Mouse (Mus musculus): Measurements from ENCODE around the gene Lamc1. TPM values are rescaled to one million over a fixed set of nuclear protein-coding genes. Genes with fewer than 3 reads are reported as not detected.

The Lamc1 gene
- polyA plus RNA-seq, 1 experiment, result 13.0 TPM

GRCm38 (mm10) chr1:153320121-153320520 lies 12.5 kb downstream of the Lamc1 start:
- DNase-seq (ENCODE audit: low read depth in 1 of 2, low spot score in 2 of 2), result no peak
- no peaks in the 10 kb centered on the region for H3K4me1 ChIP-seq (ENCODE audit: control insufficient read depth, insufficient read depth, insufficient read length)
- TF ChIP-seq POLR2A (IDR thresholded peaks at IDR 0.05; ENCODE audit: low read depth, low read length) (no peak), CTCF (IDR thresholded peaks at IDR 0.05; ENCODE audit: extremely low read depth, insufficient read depth, insufficient read length, insufficient replicate concordance) (no peak)
- H3K27me3 ChIP-seq (ENCODE audit: control insufficient read depth, insufficient read depth, low read length), result no peaks in the 10 kb centered on the region
- 58% methylated on average over 4 of the region's 4 CpGs for WGBS
- no peak overlapping the region for H3K4me3 ChIP-seq (ENCODE audit: extremely low read depth, insufficient read depth, insufficient read length)
- H3K36me3 ChIP-seq (ENCODE audit: control insufficient read depth, insufficient read depth, low read length), result no peaks in the 10 kb centered on the region
- no peak overlapping the region for H3K27ac ChIP-seq (ENCODE audit: insufficient read depth, low read length)

- Histone ChIP-seq H3K27me3 (ENCODE audit: control insufficient read depth, insufficient read depth, low read length) (no peaks in the 10 kb centered on the region), H3K36me3 (ENCODE audit: control insufficient read depth, insufficient read depth, low read length) (no peaks in the 10 kb centered on the region), H3K4me3 (ENCODE audit: extremely low read depth, insufficient read depth, insufficient read length) (no peak overlapping the region), H3K4me1 (ENCODE audit: control insufficient read depth, insufficient read depth, insufficient read length) (no peaks in the 10 kb centered on the region), H3K27ac (ENCODE audit: insufficient read depth, low read length) (no peak overlapping the region)
- WGBS, result 88% methylated on average over 1 of the region's 1 CpGs
- DNase-seq (ENCODE audit: low read depth in 1 of 2, low spot score in 2 of 2), result no peak
- TF ChIP-seq CTCF (IDR thresholded peaks at IDR 0.05; ENCODE audit: extremely low read depth, insufficient read depth, insufficient read length, insufficient replicate concordance) (no peak), POLR2A (IDR thresholded peaks at IDR 0.05; ENCODE audit: low read depth, low read length) (no peak)
Measured at GRCm38 (mm10) chr1:153318741-153319140, 13.8 kb downstream of the Lamc1 start.

- TF ChIP-seq CTCF (IDR thresholded peaks at IDR 0.05; ENCODE audit: extremely low read depth, insufficient read depth, insufficient read length, insufficient replicate concordance), result no peak
- TF ChIP-seq POLR2A (IDR thresholded peaks at IDR 0.05; ENCODE audit: low read depth, low read length), result no peak
- 96% methylated on average over 7 of the region's 7 CpGs for WGBS
- Histone ChIP-seq H3K27ac (ENCODE audit: insufficient read depth, low read length) (no peak overlapping the region), H3K4me1 (ENCODE audit: control insufficient read depth, insufficient read depth, insufficient read length) (no peaks in the 10 kb centered on the region), H3K27me3 (ENCODE audit: control insufficient read depth, insufficient read depth, low read length) (no peaks in the 10 kb centered on the region), H3K36me3 (ENCODE audit: control insufficient read depth, insufficient read depth, low read length) (no peaks in the 10 kb centered on the region), H3K4me3 (ENCODE audit: extremely low read depth, insufficient read depth, insufficient read length) (no peak overlapping the region)
- DNase-seq (ENCODE audit: low read depth in 1 of 2, low spot score in 2 of 2), result no peak
Measured at GRCm38 (mm10) chr1:153318287-153318686, 14.3 kb downstream of the Lamc1 start.

- TF ChIP-seq CTCF (IDR thresholded peaks at IDR 0.05; ENCODE audit: extremely low read depth, insufficient read depth, insufficient read length, insufficient replicate concordance), result no peak
- no peak for TF ChIP-seq POLR2A (IDR thresholded peaks at IDR 0.05; ENCODE audit: low read depth, low read length)
- Histone ChIP-seq H3K36me3 (ENCODE audit: control insufficient read depth, insufficient read depth, low read length) (no peaks in the 10 kb centered on the region), H3K27ac (ENCODE audit: insufficient read depth, low read length) (no peak overlapping the region), H3K4me1 (ENCODE audit: control insufficient read depth, insufficient read depth, insufficient read length) (no peaks in the 10 kb centered on the region), H3K4me3 (ENCODE audit: extremely low read depth, insufficient read depth, insufficient read length) (no peak overlapping the region), H3K27me3 (ENCODE audit: control insufficient read depth, insufficient read depth, low read length) (no peaks in the 10 kb centered on the region)
- WGBS, result 70% methylated on average over 16 of the region's 16 CpGs
- peak in 1 of 2 experiments; percentile 54 for DNase-seq (ENCODE audit: low read depth in 1 of 2, low spot score in 2 of 2)
Measured at GRCm38 (mm10) chr1:153317486-153318260, 14.9 kb downstream of the Lamc1 start.

DNA sequence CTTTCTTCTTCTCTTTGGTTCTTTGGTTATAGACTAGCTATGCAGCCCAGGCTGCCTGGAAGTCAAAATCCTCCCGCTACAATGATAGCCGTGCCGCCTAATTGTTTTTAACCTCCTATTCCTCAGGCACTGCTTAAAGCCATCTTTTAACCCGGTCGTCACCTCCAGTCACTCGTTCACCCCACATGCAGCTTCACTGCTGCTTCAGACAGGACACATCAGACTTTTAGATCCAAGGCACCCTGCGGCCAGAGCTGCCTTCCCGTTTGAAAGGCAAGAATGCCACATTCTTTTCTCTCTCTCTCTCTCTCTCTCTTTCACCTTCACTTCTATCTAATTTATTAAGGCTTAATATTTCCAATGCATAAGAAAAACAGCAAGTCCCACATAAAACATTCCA lies 15.6 kb downstream of the Lamc1 start:
- TF ChIP-seq POLR2A (IDR thresholded peaks at IDR 0.05; ENCODE audit: low read depth, low read length) (no peak), CTCF (IDR thresholded peaks at IDR 0.05; ENCODE audit: extremely low read depth, insufficient read depth, insufficient read length, insufficient replicate concordance) (no peak)
- Histone ChIP-seq H3K36me3 (ENCODE audit: control insufficient read depth, insufficient read depth, low read length) (no peaks in the 10 kb centered on the region), H3K4me1 (ENCODE audit: control insufficient read depth, insufficient read depth, insufficient read length) (no peaks in the 10 kb centered on the region), H3K27me3 (ENCODE audit: control insufficient read depth, insufficient read depth, low read length) (no peaks in the 10 kb centered on the region), H3K27ac (ENCODE audit: insufficient read depth, low read length) (no peak overlapping the region), H3K4me3 (ENCODE audit: extremely low read depth, insufficient read depth, insufficient read length) (no peak overlapping the region)
- no peak for DNase-seq (ENCODE audit: low read depth in 1 of 2, low spot score in 2 of 2)
- WGBS, result 94% methylated on average over 8 of the region's 8 CpGs

DNA sequence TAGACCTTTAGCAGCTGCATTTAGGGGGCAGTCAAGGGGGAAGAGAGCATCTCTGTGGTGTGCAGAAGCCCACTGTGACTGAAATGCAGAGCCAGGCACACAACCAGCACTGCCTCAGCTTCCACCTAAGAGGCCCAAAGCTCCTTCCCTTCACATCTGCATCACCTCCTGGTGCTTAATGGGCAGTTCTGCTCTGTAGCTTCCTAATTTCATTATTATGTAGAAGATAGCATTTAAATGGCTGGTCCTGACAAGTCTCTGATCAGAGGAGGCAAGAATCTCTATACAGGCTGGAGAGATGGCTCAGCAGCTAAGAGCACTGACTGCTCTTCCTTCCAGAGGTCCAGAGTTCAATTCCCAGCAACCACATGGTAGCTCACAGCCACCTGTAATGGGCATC lies 16.3 kb downstream of the Lamc1 start:
- Histone ChIP-seq H3K4me1 (ENCODE audit: control insufficient read depth, insufficient read depth, insufficient read length) (no peaks in the 10 kb centered on the region), H3K4me3 (ENCODE audit: extremely low read depth, insufficient read depth, insufficient read length) (no peak overlapping the region), H3K27me3 (ENCODE audit: control insufficient read depth, insufficient read depth, low read length) (no peaks in the 10 kb centered on the region), H3K36me3 (ENCODE audit: control insufficient read depth, insufficient read depth, low read length) (no peaks in the 10 kb centered on the region), H3K27ac (ENCODE audit: insufficient read depth, low read length) (no peak overlapping the region)
- no peak for TF ChIP-seq POLR2A (IDR thresholded peaks at IDR 0.05; ENCODE audit: low read depth, low read length)
- TF ChIP-seq CTCF (IDR thresholded peaks at IDR 0.05; ENCODE audit: extremely low read depth, insufficient read depth, insufficient read length, insufficient replicate concordance), result no peak
- no peak for DNase-seq (ENCODE audit: low read depth in 1 of 2, low spot score in 2 of 2)

DNA sequence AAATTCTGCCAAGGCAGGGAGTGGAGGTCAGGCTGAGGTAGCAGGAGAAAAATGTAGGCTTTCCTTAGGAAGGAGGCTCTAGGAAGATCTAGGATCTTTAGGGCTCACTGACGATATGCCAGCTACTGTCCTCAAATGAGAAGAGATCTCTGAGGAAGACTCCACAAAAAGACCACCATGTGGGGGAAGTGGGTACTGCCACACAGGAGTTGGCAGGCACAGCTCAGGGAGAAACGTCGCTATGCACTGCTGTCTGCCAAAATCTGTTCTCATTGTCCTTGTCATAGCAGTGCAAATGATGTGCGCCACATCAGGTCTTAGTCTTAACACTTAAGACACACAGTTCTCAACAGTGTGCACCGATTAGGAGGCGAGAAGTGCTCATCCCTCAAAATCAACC lies 17.5 kb downstream of the Lamc1 start:
- Histone ChIP-seq H3K27me3 (ENCODE audit: control insufficient read depth, insufficient read depth, low read length) (no peaks in the 10 kb centered on the region), H3K36me3 (ENCODE audit: control insufficient read depth, insufficient read depth, low read length) (no peaks in the 10 kb centered on the region), H3K27ac (ENCODE audit: insufficient read depth, low read length) (no peak overlapping the region), H3K4me1 (ENCODE audit: control insufficient read depth, insufficient read depth, insufficient read length) (no peaks in the 10 kb centered on the region), H3K4me3 (ENCODE audit: extremely low read depth, insufficient read depth, insufficient read length) (no peak overlapping the region)
- DNase-seq (ENCODE audit: low read depth in 1 of 2, low spot score in 2 of 2), result no peak
- whole genome bisulfite sequencing, result 89% methylated on average over 6 of the region's 6 CpGs
- TF ChIP-seq POLR2A (IDR thresholded peaks at IDR 0.05; ENCODE audit: low read depth, low read length) (no peak), CTCF (IDR thresholded peaks at IDR 0.05; ENCODE audit: extremely low read depth, insufficient read depth, insufficient read length, insufficient replicate concordance) (no peak)

All from spleen, adult 2 months (tissue).